Mouse (Mus musculus): ENCODE measurements around the gene Upf1.

DNA sequence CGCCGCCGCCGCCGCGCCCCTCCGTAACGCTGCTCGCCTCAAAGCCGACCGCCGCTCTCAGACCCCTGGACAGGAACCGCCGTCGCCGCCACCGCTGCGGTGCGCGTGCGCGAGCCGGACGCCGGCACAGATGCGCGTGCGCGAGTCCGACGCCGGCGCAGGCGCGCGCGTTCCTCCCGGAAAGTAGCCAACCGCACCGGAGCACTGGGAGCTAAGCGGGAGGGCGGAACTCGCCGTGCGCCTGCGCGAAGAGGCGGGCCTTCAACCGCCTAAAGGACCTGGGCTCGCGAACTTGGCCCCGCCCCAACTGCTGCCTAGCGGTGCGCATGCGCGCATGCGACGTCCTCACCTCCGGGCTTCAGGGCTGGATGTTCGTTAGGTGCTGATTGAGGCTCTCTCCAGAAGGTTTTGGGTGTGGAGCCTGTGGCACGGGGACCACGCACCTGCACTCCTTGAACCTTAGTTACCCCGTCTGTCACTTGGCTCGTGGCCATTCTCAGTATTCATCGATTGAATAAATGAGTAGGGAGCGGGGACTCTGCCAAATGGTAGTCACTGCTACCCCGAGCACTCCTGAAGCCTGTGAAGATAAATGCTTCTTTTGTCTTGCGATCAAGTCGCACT lies at the start of gene Upf1:
- TF ChIP-seq CTCF (IDR thresholded peaks at IDR 0.05; ENCODE audit: extremely low read depth, insufficient read depth, low read length): no peak
- TF ChIP-seq POLR2A (IDR thresholded peaks at IDR 0.05; ENCODE audit: extremely low read depth, insufficient read depth, low read length): peak; percentile 97

All from cortical plate, adult 2 months (tissue).